Mouse (Mus musculus): ENCODE results near the gene Ext2.

The Ext2 gene

DNA sequence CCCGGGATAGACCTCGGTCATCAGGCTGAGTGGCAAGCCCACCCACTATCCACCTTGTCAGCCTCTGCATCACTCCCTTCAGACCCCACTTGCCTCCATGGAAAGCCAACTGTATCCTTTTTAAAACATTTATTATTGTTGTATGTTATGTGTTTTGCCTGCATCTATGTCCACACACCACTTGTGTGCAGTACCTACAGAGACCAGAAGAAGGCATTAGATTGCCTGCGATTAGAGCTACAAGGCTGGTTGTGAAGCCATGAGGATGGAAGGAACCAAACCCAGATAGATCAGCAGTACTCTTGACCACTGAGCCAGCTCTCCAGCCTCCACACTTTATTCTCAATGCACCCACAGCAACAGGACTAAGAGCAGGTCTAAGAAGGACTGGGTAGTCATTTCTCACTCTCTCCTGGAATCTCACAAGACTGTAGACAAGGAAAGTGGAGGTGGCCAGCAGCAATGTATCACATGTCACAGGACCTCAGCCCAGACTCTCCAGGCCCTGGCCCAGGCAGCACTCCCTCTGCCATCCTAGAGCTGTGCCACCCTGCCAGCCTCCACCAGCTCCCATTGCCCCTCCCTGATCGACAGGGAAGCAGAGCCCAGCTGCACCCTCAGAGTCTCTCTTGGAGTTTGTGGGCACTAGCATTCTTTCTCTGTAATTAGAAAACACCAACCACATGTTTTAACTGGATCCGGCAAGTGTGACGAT is 15.7 kb downstream of the Ext2 start:
- no peak for DNase-seq (ENCODE audit: low read depth, low spot score)

DNA sequence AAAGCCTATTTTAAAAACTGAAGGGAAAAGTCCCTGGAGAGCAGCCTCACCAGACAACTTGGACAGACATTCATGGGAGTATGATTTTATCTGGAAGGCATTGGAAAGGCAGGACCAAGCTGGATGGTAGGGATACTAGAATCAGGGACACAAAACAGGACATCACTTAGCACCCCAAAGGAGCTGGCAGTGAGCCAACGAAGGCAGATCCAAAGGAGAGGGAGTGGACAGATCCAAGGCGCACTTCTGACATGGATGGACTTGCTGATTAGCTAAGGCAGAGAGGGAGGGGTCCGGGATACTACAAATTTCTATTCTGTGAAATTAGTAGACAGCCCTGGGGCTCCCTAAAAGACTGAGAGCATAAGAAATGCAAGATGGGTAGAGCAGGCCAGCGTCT is 16.8 kb downstream of the Ext2 start:
- no peak for DNase-seq (ENCODE audit: low read depth, low spot score)

DNA sequence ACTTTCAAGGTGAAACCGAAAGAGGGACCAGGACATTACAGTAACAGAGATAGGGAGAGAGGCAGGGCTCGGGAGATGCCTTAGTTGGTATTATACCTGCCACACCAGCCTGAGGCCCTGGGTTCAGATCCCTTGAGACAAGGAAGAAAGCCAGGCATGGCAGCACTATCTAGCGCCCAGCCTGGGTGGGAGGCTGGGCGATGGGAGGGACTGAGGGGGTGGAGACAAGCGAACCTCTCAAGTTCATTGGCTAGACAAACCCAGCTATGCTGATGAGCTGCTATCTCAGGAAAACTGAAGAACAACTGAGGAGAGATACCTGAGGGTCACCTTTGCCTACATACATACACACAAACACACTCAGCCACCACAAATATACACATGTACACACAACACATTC is 17.3 kb downstream of the Ext2 start:
- no peak for DNase-seq (ENCODE audit: low read depth, low spot score)

DNA sequence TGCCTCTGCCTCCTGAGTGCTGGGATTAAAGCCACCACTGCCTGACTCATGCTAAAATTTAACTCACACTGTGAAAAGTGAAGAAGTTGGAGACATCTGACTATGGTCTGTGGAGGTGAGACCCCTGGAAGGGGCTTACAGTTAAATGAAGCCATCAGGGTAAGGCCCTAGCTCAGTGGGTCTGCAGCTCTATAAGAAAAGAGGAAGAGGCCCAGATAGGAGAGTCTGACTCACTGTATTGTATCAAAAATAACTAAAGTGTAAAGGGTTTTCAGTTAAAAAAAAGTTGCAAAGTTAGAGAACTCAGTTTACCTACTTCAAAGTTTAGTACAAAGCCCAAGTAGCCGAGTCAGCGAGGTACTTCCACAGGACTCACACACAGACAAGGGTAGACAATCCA is 19.4 kb downstream of the Ext2 start:
- DNase-seq (ENCODE audit: low read depth, low spot score), result no peak

DNA sequence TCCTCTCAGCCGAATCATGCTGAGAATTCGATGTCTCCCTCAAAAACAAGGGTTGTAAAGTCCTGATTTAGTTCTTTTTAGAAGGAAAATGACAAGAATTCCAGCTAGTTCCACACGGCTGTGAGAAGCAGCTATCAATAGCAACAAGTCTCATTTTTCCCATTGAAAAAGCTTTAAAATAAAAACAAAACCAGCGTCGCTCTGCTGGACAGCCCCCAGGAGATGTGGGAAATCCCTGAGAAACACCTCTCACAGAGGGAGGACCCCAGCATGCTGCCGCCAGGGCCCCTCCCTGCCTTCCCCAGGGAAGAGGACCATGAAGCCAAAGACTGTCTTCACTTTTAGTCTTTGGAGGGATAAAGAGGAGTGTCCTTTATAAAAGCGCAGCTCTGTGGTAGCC is 21.3 kb downstream of the Ext2 start:
- DNase-seq (ENCODE audit: low read depth, low spot score), result no peak

DNA sequence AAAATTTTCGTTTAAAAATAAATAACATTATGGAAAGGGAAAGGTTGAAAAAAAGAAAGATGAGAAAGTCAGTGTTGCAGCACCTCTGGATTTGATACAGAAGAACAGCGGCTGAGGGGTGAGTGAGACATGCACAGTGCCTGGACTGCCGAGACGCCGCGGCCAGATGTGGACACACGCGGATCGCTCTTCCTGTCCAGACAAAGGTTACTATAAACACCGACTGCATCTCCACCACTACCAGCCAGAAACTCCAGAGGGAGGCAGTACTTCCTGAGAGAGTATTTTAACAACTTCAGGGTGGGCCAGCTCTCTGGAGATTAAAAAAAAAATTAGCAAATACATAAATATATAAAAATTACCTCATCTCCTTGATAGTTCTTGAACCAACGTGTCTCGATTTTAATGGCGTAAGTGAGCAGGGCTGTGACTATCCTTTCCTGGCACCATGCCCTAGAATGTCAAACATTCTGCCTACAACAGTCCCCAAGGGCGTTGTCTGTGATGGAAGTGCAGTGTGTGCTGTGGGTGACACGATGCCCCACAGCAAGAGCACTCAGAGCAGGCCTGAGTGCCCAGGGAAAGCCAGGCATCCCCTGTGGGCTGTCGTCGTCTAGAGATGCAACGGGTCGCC is 25.1 kb downstream of the Ext2 start:
- no peak for DNase-seq (ENCODE audit: low read depth, low spot score)

DNA sequence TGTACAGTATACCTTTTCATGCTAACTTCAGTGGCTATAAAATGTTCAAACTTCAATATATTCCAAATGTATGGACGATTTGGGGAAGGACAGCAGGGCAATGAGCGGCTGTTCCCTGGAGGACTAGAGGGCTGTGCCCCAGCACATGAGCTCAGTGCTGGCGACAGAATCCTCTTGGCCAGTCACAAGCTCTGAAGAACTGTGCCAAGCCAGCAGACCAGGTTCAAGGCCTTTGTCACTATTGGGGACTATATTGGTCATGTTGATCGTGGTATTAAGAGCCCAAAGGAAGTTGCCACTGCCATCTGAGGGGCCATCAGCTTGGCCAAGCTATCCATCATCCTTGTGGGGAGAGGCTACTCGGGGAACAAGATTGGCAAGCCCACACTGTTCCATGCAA is 28.0 kb downstream of the Ext2 start:
- no peak for DNase-seq (ENCODE audit: low read depth, low spot score)

DNA sequence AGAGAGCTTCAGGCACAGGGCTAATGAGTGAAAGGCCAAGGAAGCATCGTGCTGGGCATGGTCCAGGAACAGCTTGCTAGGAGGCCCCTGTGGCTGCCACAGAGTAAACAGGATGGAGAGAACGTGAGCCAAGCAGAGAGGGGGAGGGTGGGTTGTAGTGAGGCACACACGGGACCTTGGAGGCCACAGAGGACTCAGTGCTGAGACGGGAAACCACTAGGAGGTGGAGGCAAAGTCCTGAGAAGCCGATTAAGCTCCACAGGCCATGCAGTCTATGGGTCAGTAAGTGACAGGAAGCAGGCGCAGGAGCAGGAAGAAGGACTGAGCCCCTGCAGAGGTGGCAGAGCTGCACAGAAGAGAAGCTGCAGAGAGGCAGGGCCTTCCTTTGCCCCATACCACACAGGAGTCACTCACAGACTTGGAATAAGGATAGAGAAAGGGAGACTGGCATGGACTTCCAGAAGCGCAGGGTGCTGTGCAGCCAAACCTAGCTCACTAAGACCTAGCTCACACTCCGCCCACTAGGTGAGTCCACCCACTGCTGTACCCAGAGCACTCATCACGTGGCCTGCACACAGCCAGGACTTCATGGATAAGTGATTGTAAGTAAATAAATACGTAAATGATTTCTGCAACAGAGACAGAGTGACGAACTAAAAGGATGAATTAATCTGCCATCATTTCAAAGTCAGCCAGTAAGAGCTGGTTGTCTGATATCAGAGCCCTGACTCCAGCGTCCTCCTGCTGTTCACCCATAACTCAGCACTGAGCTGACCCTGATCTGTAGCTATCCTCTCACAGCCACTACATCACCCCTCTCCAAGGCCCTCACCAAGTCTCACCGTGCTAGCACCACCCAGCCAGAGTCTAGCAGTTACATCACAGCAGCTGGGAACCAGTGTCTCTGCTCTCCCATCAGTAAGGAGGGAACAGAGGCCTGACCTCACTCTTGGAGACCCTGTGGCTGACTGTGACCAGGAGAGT is 30.6 kb downstream of the Ext2 start:
- no peak for DNase-seq (ENCODE audit: low read depth, low spot score)

DNA sequence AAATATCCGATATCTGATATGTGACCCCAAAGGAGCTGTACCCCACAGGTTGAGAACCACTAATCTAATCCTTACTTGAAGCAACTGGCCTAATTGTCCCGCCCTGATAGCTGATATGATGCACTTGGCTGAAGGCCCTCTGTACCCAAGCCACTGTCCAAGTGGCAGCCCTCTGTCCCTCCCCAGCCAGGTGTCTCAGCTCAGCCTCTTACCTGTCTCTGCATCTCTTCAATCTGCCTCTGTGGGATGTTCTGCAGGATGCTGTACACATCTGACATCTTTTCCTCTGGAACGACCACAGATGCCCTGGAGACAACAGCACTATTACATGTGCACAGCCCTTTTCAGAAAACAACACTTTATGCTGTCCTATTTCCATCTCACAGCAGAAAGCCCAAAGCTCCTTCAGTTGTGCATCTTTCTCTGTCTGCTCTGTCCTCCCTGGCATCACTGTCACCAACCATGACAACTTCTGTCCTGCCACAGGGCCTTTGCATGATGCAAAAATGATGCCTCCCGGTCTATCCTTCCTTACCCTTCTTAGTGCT is 31.5 kb downstream of the Ext2 start:
- DNase-seq (ENCODE audit: low read depth, low spot score), result no peak

DNA sequence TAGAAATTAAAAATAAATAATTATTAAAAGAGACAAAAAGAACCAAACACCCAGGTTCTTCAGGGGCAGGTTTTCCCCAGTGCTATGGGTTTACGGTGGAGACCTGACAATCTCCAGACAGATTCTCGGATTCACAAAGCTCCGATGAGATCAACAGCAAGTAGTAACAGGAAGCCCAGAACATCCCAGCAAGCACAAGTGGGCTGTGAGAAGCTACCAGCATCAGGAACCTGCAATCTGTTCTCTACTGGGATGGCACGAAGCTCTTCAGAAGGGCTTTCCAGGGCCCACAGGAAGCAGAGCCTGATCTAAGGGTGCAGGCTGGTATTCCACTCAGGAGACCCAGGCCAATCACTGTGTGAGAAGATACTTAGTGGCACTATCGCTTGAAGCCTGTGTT is 33.8 kb downstream of the Ext2 start:
- no peak for DNase-seq (ENCODE audit: low read depth, low spot score)

DNA sequence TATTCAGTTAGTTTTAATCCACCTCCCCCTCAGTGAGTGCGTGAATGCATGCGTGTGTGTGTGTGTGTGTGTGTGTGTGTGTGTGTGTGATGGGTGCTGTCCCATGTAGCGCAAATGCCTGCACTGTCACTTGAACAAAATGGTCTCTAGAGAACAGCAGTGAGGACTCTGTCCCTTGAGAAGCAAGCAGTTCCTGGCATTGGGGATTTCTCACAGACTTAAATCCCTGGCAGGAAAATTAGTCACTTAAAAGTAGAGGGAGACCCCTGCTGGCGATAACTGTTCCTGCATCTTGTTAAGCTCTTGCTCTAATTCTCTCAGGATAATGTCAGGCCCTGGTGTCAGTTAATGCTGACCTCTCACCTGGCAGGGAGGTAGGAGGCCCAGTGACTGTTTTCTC is 36.2 kb downstream of the Ext2 start:
- peak; percentile 89 for DNase-seq (ENCODE audit: low read depth, low spot score)

DNA sequence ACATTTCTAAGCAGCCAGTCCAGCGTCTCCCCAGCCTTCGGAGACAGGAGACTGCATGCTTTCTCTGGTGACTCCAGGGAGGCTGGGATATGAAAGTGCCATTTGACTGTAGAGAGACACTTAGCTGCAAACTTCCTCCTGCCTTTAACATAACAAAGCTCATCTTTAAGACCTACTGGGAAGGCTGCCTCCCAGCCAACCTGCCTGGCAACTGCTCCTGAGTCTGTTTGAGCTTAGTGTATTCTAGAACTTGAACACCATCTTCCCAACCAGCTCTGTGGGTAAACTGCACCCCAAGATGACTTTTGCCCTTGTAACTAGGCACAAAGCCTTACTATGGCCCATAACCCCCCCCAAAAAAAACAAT is 37.0 kb downstream of the Ext2 start:
- no peak for DNase-seq (ENCODE audit: low read depth, low spot score)

DNA sequence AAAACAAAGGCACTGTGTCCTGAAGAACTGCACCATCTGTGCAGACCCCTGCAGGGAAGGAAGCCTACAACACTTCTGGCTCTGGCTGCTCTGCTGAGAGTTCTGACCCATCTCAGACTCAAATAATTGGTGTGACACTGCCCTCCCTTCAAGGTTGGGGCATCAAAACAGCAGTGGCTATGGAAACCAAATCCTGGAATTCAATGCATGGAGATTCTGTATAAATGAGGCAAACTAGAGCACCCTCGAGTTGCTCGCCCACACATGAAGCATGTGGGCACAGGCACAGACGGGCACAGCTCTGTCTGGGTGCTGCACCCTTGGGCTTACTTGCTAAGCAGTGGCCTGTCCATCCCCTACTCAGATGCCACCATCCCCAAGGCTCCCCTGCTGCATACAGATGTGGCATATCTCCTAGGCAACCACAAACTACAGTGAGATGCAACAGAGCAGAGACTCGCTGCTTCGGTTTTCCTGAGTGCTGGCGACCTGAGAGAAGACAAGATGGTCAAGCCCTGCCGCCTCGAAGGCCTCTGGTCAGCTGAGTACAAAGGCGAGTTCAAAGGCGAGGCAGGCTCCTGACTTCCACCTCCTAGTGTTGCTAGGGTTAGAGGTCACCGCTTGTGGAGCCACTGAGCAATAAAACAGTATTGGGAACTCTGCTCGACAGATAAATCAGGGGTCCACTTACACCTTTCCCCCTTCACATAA is 37.5 kb downstream of the Ext2 start:
- DNase-seq (ENCODE audit: low read depth, low spot score), result no peak

DNA sequence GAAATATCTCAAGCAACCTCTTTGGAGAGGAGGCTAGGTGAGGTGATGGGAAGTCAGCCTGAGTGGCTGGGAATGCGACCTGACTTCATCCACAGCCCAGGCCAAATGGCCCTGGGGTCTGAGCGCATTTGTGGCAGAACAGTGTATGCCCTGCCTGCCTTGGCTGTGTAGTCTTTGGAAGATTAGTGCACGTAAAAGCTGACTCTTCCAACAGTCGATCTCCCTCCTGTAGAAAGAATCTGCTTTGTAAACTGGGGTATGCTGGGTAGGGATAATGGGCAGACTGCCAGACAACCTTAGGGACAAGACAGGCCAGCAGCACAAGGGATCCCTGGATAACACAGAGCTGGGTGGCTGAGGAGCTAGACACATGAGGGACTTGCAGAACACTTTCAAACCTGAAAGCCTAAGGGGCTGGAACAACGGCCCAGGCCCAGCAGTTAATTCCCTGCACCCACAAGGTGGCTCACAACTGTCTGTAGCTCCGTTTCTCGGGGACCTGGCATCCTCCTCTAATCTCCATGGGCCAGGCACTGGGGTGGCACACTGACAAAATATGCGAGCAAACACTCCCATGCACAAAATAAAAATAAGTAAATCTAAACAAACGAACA is 38.3 kb downstream of the Ext2 start:
- DNase-seq (ENCODE audit: low read depth, low spot score), result no peak

DNA sequence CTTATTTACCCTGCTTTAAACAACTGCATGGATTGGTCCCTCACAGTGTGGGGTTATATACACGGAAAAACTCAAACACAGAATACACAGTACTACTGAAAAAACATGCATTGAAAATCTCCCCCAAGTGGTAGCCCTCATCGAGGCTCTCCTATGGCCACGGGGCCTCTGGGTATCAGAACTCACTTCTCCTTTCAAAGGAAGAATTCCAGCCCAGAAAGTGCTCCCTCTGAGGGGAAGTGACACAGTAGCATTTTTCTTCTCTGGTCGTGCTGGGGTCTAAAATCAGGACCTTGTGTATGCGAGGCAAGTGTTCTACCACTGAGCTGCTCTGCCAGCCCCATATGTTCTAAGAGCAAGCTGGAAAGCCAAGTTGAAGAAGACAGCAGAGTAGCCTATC is 39.7 kb downstream of the Ext2 start:
- DNase-seq (ENCODE audit: low read depth, low spot score), result no peak

DNA sequence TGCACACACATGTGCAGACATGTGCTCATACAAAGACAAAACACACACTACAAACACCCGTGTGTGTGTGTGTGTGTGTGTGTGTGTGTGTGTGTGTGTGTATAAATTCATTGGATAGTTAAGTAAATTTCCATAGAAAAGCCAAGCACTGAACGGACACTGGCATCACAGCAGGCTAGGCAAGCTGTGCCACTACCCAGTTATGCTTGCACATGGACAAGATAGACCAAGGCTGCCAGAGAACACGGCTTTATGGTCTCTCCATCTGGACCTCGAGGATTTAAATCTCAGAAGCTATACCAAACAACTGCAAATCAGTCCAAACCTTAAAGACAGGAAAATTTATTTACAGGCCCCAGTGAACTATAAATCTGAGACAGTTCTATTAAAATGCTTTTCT is 40.2 kb downstream of the Ext2 start:
- DNase-seq (ENCODE audit: low read depth, low spot score), result no peak

DNA sequence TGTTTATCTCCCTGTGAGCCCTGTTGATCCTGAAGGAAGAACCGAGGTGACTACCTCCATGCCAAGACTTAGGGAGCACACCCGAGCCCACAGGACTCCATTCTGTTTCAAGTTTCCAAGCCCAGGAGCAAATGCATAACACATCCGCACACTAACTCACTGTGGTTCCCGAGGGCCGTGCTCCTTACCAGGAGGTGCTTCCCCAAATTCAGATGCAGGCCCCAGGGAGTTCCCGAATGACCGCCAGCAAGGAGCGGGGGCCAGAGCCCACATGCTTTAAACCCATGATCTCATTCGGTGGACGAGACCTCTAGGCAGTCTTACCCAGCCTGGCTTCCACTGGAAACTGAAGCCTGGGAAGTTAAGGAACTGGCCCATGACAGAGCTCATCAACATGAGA is 41.8 kb downstream of the Ext2 start:
- DNase-seq (ENCODE audit: low read depth, low spot score), result no peak

DNA sequence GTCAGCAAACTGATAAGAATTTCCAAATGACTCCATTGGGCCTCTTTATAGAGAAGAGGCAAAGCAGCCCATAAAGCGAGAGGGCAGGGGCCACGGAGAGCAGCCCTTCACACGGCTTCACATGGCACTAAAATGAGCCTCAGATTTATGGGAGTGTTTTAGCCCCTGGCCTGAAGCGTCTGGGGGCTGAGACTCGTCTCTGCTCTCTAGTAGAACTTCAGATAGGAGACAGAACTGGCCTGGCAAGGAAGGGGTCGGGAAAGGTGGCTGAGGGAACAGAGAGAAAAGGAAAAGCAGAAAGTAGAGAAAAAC is 42.5 kb downstream of the Ext2 start:
- DNase-seq (ENCODE audit: low read depth, low spot score), result no peak

DNA sequence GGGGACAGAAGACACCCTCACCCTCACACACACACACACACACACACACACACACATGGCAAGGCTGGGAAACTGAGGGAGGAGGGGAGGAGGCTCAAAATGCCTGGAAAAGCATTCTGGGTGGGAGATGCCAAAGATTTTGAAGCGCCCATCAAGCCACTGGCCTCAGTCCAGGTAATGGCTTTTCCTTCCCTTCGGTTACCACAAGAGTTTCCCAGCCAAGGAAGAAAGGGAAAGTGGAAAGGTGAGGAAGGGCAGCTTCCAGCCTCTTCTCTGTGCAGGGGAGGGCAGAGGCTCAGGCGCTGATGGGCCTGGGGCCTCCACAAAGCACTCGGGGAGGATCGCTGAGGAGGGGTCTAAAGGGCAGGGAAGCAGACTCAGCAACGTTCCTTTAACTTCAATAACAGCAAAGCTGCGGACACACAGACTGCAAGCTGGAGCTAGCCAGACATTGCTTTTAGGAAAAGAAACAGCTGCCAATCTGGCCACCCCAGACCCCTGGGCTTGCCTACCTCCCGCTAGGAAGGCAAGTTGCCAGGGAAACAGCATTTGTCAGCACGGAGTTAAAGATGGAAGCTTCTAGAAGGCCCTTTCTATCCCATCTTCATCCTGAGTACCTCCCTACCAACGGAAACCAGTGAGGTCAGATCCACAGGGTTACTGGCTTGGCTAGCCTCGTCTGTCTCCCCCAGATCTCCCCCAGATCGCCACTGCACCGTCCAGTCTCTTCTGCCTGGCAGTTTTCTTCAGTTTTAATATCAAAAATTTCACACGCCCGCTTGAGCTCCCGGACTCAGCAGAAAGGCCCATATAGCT is 43.1 kb downstream of the Ext2 start:
- no peak for DNase-seq (ENCODE audit: low read depth, low spot score)

DNA sequence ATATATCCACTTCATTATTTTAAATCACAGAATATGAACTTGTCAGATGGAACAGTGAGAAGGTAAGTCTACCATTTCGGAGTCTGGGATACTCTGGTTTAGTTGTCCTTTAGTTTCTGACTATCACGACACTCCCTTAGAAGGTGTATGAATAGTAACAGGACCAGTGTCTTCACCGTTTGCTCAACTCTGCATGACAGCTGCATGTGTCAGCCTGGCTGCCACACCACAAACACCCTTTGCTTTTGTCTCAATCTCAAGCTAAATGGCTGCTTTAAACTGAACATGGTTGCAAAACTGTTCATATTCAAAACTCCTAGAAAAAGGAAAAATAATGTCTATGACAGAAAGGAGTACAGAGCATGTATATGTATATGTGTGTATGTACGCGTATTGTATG is 43.8 kb downstream of the Ext2 start:
- no peak for DNase-seq (ENCODE audit: low read depth, low spot score)

DNA sequence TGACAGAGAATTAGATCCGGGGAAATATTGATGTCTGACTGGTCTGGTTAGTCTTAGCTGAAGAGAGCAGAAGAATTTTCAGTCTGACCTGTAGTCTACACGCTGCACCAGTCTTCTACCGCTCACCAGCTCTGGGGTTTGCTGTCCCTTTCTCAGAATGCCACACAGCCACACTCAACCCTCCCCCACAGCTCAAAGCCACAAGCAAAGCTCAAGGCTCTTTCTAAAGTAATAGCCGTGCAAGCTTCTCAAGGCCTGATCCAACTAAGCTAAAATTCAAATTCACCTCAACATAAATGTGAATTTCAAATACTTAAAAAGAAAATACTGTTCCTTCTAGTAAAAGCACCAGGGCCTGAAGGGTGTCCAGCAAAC is 45.3 kb downstream of the Ext2 start:
- DNase-seq (ENCODE audit: low read depth, low spot score), result no peak
